Mouse (Mus musculus): Measurements from ENCODE around the gene Kif3a. TPM values are rescaled to one million over a fixed set of nuclear protein-coding genes. Genes with fewer than 3 reads are reported as not detected.

The Kif3a gene
- 6.9 TPM for polyA plus RNA-seq (2017; shearing (Covaris generic))

DNA sequence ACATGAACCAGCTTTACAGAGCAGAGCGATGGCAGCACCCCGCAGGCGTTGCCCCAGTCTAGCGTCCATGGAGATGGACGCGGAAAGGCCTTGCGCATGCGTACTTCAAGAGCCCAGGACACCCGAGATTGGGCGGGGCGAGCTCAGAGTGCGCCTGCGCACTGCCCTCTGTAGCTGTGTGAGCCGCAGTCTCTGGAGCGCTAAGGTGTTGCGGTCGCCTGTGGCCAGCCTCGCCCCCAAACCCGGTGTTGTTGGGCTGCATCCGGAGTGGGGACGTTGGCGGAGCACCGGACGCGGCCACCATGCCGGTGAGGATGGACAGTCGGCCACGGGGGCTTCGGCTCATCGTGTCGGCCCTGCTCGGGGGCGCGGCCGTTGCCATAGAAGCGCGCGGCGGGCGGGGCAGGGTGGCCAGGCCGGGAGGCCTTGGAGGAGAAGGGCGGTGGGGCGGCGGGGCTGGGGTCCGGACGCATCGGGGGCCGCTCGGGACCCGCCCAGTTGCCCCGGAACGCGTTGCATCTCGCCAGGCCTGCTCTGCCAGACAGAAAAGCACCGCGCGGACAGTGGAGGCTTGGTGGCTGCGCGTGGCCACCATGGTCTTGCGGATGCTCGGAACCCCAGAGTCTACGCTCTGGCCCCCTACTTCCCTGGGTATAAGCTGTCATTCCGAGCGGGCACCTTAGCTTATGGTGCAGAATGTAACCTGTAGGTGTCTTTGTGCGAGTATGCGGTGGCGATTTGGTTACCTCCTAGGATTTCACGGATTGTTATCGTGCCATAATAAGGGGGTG is at the start of gene Kif3a:
Gene Kif3a (plus strand): TSS at position 156 of the 791 bp plus-strand sequence.

DNA sequence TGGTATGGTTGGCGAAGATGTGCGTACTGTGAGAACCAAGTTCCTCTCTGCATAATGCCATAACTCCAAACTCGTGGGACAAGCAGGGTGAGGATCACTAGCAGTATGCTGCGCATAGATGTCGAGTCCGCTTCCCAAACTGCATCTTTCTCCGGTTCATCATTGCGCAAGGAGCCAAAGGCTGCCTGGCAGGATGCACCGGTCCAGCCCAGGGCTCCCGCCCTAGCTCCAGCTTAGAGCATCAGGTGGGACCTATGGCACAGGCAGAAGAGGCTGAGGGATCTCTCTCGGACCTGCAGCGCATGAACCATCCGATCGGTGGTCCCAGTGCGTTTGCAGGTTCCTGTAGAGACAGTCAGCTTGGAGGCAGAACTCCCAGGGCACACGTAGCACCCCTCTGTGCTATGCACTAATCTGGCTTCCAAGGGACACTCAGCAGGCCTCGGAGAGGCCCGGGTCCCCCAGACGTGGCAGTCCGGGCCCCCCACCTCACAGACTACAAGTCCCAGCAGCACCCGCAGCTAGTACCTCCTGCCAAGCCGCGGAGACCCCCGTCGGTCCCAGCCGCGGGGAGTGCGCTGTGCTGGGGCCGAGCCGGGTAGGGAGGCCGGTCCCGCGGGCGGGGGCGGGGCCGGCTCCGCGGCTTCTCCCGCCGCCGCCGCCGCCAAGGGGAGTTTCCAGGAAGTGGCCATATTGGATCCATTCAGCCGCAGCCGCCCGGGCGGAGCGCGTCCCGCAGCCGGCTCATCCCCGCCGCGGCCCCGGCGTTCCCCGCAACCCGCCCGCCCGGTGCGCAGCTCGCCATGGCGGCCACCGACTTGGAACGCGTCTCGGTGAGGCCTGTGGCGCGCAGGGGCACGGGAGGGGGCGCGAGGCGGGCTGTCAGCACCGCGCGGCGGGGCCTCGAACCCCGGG is 47.7 kb upstream of the Kif3a start, which contains the start of gene Sept8:
Gene Sept8 (plus strand): TSS at position 51 of the 915 bp plus-strand sequence.

DNA sequence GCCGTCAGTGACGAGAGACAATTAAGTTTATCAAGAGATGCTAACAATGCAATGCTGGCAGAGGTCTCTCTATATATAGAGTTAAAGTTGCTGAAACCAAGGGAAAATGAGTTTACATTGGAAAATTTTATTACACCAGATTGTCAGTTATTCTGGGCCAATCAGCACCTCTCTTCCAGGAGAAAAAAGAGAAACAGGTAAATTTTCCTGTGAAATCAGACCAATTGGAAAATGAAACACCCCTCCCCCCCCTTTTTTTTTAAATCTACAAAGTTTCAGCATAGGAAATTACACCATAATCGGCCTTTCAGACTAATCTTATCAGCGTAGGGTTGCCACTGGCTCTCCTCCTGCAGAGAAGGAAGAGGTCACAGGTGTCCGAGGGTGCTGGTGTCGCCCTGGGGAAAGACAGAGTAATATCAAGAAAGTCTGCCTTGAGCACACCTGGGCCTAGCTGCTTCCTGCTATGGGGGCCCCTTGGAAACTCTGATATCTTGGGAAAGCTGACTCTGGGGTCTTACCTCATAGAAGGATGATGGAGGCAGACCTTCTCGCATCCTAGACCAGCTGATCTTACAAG is 51.5 kb downstream of the Kif3a start, which contains the start of gene Il4:
Gene Il4 (minus strand): TSS at position 51 of the 580 bp plus-strand sequence.

DNA sequence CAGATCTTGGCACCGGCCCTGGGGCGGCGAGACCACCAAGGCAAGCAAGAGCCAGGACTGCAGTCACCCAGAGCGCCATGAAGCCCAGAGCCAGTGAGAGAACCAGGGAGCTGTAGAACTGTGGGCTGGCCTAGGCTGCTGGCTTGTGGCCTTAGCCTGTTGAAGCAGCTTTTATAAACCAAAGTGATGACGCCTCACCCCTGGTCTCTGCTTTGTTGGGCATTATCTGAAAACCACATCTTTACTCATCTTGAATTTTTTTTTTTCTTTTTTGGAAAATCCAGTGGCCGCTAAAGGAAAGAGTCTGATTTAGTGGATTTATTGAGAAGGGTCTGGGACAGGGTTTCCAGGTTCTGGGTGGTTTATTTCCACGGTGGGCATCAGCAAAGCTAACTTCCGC is 67.4 kb downstream of the Kif3a start, which contains the start of gene Il13:
Gene Il13 (minus strand): TSS at position 147 of the 400 bp plus-strand sequence.

Other genes with a start within 250 kb of the Kif3a start
- gene Zcchc10, start 242.7 kb upstream of the Kif3a start, polyA plus RNA-seq (2017; shearing (Covaris generic)): 27.1 TPM
- 356 TPM for gene Aff4, start 216.5 kb upstream of the Kif3a start, polyA plus RNA-seq (2017; shearing (Covaris generic))
- gene Leap2, start 144.2 kb upstream of the Kif3a start, polyA plus RNA-seq (2017; shearing (Covaris generic)): not detected
- 209 TPM for gene Uqcrq, start 136.5 kb upstream of the Kif3a start, polyA plus RNA-seq (2017; shearing (Covaris generic))
- 0.34 TPM for gene Gdf9, start 136.4 kb upstream of the Kif3a start, polyA plus RNA-seq (2017; shearing (Covaris generic))
- gene Gm10447, start 110.3 kb upstream of the Kif3a start, polyA plus RNA-seq (2017; shearing (Covaris generic)): 0.16 TPM
- gene Shroom1, start 110.2 kb upstream of the Kif3a start, polyA plus RNA-seq (2017; shearing (Covaris generic)): not detected
- not detected for gene Gm9837, start 96.9 kb upstream of the Kif3a start, polyA plus RNA-seq (2017; shearing (Covaris generic))
- gene Gm9945, start 87.2 kb upstream of the Kif3a start, polyA plus RNA-seq (2017; shearing (Covaris generic)): not detected
- not detected for gene Sowaha, start 87.1 kb upstream of the Kif3a start, polyA plus RNA-seq (2017; shearing (Covaris generic))
- gene Sept8, start 48.1 kb upstream of the Kif3a start, polyA plus RNA-seq (2017; shearing (Covaris generic)): 1.9 TPM
- gene Il4, start 51.3 kb downstream of the Kif3a start, polyA plus RNA-seq (2017; shearing (Covaris generic)): not detected
- gene Il13, start 67.3 kb downstream of the Kif3a start, polyA plus RNA-seq (2017; shearing (Covaris generic)): not detected
- 26.5 TPM for gene Rad50, start 139.9 kb downstream of the Kif3a start, polyA plus RNA-seq (2017; shearing (Covaris generic))
- not detected for gene Il5, start 153.4 kb downstream of the Kif3a start, polyA plus RNA-seq (2017; shearing (Covaris generic))
- gene Irf1, start 202.6 kb downstream of the Kif3a start, polyA plus RNA-seq (2017; shearing (Covaris generic)): 388 TPM
- 1.7 TPM for gene Gm17334, start 205.8 kb downstream of the Kif3a start, polyA plus RNA-seq (2017; shearing (Covaris generic))

All from effector memory CD4-positive, alpha-beta T cell, adult 7 months (primary cell).